ENCODE assay signal across 14 mouse cellular contexts in genomic region chr11:102611317-102611705, GRCm38 (mm10). TPM values are rescaled to one million over a fixed set of nuclear protein-coding genes. Genes with fewer than 3 reads are reported as not detected.
DNase-seq lines count a peak whose midpoint lies in the region; ATAC-seq and TF ChIP-seq lines count a peak whose summit lies in the region.
"Had no signal": no experiment of that assay in that cellular context is flagged by ENCODE, and none has a peak within 500 bp of the region (broad histone marks: within the 10 kb centered on the region; RNA-seq: fewer than 3 reads in every experiment).

No protein-coding gene starts in this region.

- no peak for TF ChIP-seq POLR2A in heart, adult 2 months (IDR thresholded peaks at IDR 0.05; ENCODE audit: insufficient read depth, low read depth, low read length)

- H3K9ac ChIP-seq in heart, embryonic 13.5 days, result peak overlapping the region; percentile 69
- no peak overlapping the region for H3K9ac ChIP-seq in heart, adult 2 months (ENCODE audit: low read depth, low read length)
- H3K9ac ChIP-seq in lung, embryonic 14.5 days, result no peak overlapping the region
- H3K9ac ChIP-seq in embryonic facial prominence, embryonic 14.5 days (ENCODE audit: low read depth, low read length), result peak overlapping the region; percentile 48
- H3K9ac ChIP-seq in limb, embryonic 12.5 days (replicated peaks), result peak overlapping the region; percentile 51
- H3K9ac ChIP-seq: hindbrain, embryonic 15.5 days had no signal

- no peak overlapping the region for H3K4me2 ChIP-seq in heart, embryonic 13.5 days
- H3K4me2 ChIP-seq in lung, embryonic 14.5 days, result no peak overlapping the region
- H3K4me2 ChIP-seq in embryonic facial prominence, embryonic 14.5 days (ENCODE audit: low read depth, low read length), result peak overlapping the region; percentile 35; the same call in 1 of the 2 replicates
- peak overlapping the region; percentile 74 for H3K4me2 ChIP-seq in limb, embryonic 12.5 days
- H3K4me2 ChIP-seq: hindbrain, embryonic 15.5 days had no signal

- TF ChIP-seq CTCF in heart, adult 2 months (IDR thresholded peaks at IDR 0.05), result no peak
- TF ChIP-seq CTCF in lung, embryonic 14.5 days (IDR thresholded peaks at IDR 0.05; ENCODE audit: low read depth), result no peak

- H3K36me3 ChIP-seq in heart, embryonic 13.5 days, result no peaks in the 10 kb centered on the region
- H3K36me3 ChIP-seq in heart, adult 2 months (ENCODE audit: control insufficient read depth, insufficient read depth, low read length), result no peaks in the 10 kb centered on the region
- no peaks in the 10 kb centered on the region for H3K36me3 ChIP-seq in lung, embryonic 14.5 days (ENCODE audit: insufficient read depth)
- peaks cover 4% of the 10 kb centered on the region for H3K36me3 ChIP-seq in embryonic facial prominence, embryonic 14.5 days (ENCODE audit: control insufficient read depth, insufficient read depth, low read length)
- peaks cover 11% of the 10 kb centered on the region; the same call in 1 of the 2 replicates for H3K36me3 ChIP-seq in limb, embryonic 12.5 days
- H3K36me3 ChIP-seq: hindbrain, embryonic 15.5 days had no signal

- WGBS in heart, embryonic 13.5 days, result 25% methylated on average over 6 of the region's 6 CpGs
- WGBS in heart, adult 2 months, result 35% methylated on average over 6 of the region's 6 CpGs
- WGBS in lung, embryonic 14.5 days, result 25% methylated on average over 6 of the region's 6 CpGs
- 13% methylated on average over 6 of the region's 6 CpGs for WGBS in embryonic facial prominence, embryonic 14.5 days
- WGBS in limb, embryonic 12.5 days, result 10% methylated on average over 6 of the region's 6 CpGs

- no peak for DNase-seq in heart, adult 2 months
- no peak for DNase-seq in lung, embryonic 14.5 days
- DNase-seq in lung, postnatal 10 days, result no peak
- DNase-seq in embryonic facial prominence, embryonic 14.5 days (ENCODE audit: low spot score), result no peak
- no peak for DNase-seq in thymus, postnatal 10 days (ENCODE audit: low spot score in 2 of 2)
- DNase-seq: adrenal gland, postnatal 14 days; right cerebral cortex, postnatal 14 days had no signal

- no peaks in the 10 kb centered on the region for H3K9me3 ChIP-seq in heart, embryonic 13.5 days
- H3K9me3 ChIP-seq in lung, embryonic 14.5 days (ENCODE audit: low read depth, low read length), result no peaks in the 10 kb centered on the region
- H3K9me3 ChIP-seq in embryonic facial prominence, embryonic 14.5 days (ENCODE audit: control insufficient read depth, low read length), result no peaks in the 10 kb centered on the region
- no peaks in the 10 kb centered on the region for H3K9me3 ChIP-seq in limb, embryonic 12.5 days
- H3K9me3 ChIP-seq: hindbrain, embryonic 15.5 days had no signal

- intact Hi-C loops in heart, adult 2 months (cut with DNase I), result no loop called here

- no peak for TF ChIP-seq EP300 in heart, adult 2 months (IDR thresholded peaks at IDR 0.05; ENCODE audit: insufficient read depth, low read depth, low read length)

- no peak overlapping the region for H3K4me3 ChIP-seq in heart, embryonic 13.5 days
- H3K4me3 ChIP-seq in heart, adult 2 months, result no peak overlapping the region
- H3K4me3 ChIP-seq in lung, embryonic 14.5 days (ENCODE audit: low read depth, low read length), result no peak overlapping the region
- H3K4me3 ChIP-seq in embryonic facial prominence, embryonic 14.5 days (ENCODE audit: low read depth, low read length), result no peak overlapping the region
- H3K4me3 ChIP-seq in limb, embryonic 12.5 days (replicated peaks), result no peak overlapping the region
- H3K4me3 ChIP-seq: hindbrain, embryonic 15.5 days had no signal

- no peak for ATAC-seq in heart, embryonic 13.5 days (ENCODE audit: extremely low read depth, insufficient number of reproducible peaks, low FRiP score, low TSS enrichment)
- no peak for ATAC-seq in lung, embryonic 14.5 days (ENCODE audit: insufficient read depth)
- no peak for ATAC-seq in embryonic facial prominence, embryonic 14.5 days (ENCODE audit: low read depth)
- ATAC-seq in limb, embryonic 12.5 days (ENCODE audit: insufficient number of reproducible peaks, insufficient read depth, low FRiP score, low TSS enrichment, low read depth), result no peak
- ATAC-seq in frontal cortex, adult (ENCODE audit: low TSS enrichment), result no peak

- no peaks in the 10 kb centered on the region for H3K27me3 ChIP-seq in heart, embryonic 13.5 days (replicated peaks)
- no peaks in the 10 kb centered on the region for H3K27me3 ChIP-seq in heart, adult 2 months (ENCODE audit: control insufficient read depth, insufficient read depth, low read length)
- H3K27me3 ChIP-seq in lung, embryonic 14.5 days (ENCODE audit: insufficient read depth, low read length), result no peaks in the 10 kb centered on the region
- no peaks in the 10 kb centered on the region for H3K27me3 ChIP-seq in embryonic facial prominence, embryonic 14.5 days (replicated peaks; ENCODE audit: control insufficient read depth, insufficient read depth, low read length)
- no peaks in the 10 kb centered on the region for H3K27me3 ChIP-seq in limb, embryonic 12.5 days
- H3K27me3 ChIP-seq: hindbrain, embryonic 15.5 days had no signal

- H3K4me1 ChIP-seq in heart, embryonic 13.5 days, result peaks cover 39% of the 10 kb centered on the region
- no peaks in the 10 kb centered on the region for H3K4me1 ChIP-seq in heart, adult 2 months (ENCODE audit: control insufficient read depth, insufficient read depth, low read length)
- peaks cover 20% of the 10 kb centered on the region for H3K4me1 ChIP-seq in lung, embryonic 14.5 days (ENCODE audit: insufficient read depth)
- H3K4me1 ChIP-seq in embryonic facial prominence, embryonic 14.5 days (ENCODE audit: control insufficient read depth, insufficient read depth, low read length), result peaks cover 38% of the 10 kb centered on the region
- H3K4me1 ChIP-seq in limb, embryonic 12.5 days (replicated peaks), result peaks cover 40% of the 10 kb centered on the region

- no peaks in the 10 kb centered on the region for H3K79me2 ChIP-seq in heart, adult 2 months (replicated peaks; ENCODE audit: control insufficient read depth, insufficient read depth, low read length)

- peak overlapping the region; percentile 70 for H3K27ac ChIP-seq in heart, embryonic 13.5 days (replicated peaks)
- H3K27ac ChIP-seq in heart, adult 2 months, result no peak overlapping the region
- H3K27ac ChIP-seq in lung, embryonic 14.5 days (ENCODE audit: low read depth), result peak overlapping the region; percentile 70; the same call in 1 of the 2 replicates
- H3K27ac ChIP-seq in embryonic facial prominence, embryonic 14.5 days (replicated peaks; ENCODE audit: low read depth, low read length), result peak overlapping the region; percentile 93
- peak overlapping the region; percentile 100 for H3K27ac ChIP-seq in limb, embryonic 12.5 days
- H3K27ac ChIP-seq: hindbrain, embryonic 15.5 days had no signal

RNA-seq across cellular contexts. Expression of gene Fzd2, which starts 7.1 kb away (rescaled TPM):
- polyA plus RNA-seq in heart, embryonic 13.5 days (2015; fragmentation: Nextera tagmentation; extraction: Ambion mirVana), result 19.1 and 22.0 TPM in 2 replicates
- 1 to 10 TPM; 2.6 to 2.8 TPM for total RNA-seq in heart, adult 2 months (2021)
- 7.2 and 10.0 TPM in 2 replicates for polyA plus RNA-seq in heart, adult 2 months (2012; rRNA removed)
- 40.0 and 42.9 TPM in 2 replicates for polyA plus RNA-seq in lung, embryonic 14.5 days (2014; fragmentation: Nextera tagmentation; extraction: Ambion mirVana)
- polyA plus RNA-seq in embryonic facial prominence, embryonic 14.5 days (2014; fragmentation: Nextera tagmentation; extraction: Ambion mirVana), result 41.7 and 48.9 TPM in 2 replicates
- polyA plus RNA-seq in limb, embryonic 12.5 days (2016; fragmentation: Nextera tagmentation; extraction: Ambion mirVana), result 77.9 and 82.7 TPM in 2 replicates

RNA-seq across cellular contexts. Expression of gene Gm11627, which starts 32.0 kb away (rescaled TPM):
- 10.5 and 13.8 TPM in 2 replicates for polyA plus RNA-seq in heart, embryonic 13.5 days (2015; fragmentation: Nextera tagmentation; extraction: Ambion mirVana)
- total RNA-seq in heart, adult 2 months (2021), result 1 to 10 TPM; 1.2 to 1.5 TPM
- 4.0 and 4.9 TPM in 2 replicates for polyA plus RNA-seq in heart, adult 2 months (2012; rRNA removed)
- polyA plus RNA-seq in lung, embryonic 14.5 days (2014; fragmentation: Nextera tagmentation; extraction: Ambion mirVana), result 14.3 and 15.3 TPM in 2 replicates
- 9.5 and 15.7 TPM in 2 replicates for polyA plus RNA-seq in embryonic facial prominence, embryonic 14.5 days (2014; fragmentation: Nextera tagmentation; extraction: Ambion mirVana)
- 5.3 and 7.4 TPM in 2 replicates for polyA plus RNA-seq in limb, embryonic 12.5 days (2016; fragmentation: Nextera tagmentation; extraction: Ambion mirVana)

RNA-seq across cellular contexts. Expression of gene Meioc, which starts 52.2 kb away (rescaled TPM):
- 1.2 and 1.5 TPM in 2 replicates for polyA plus RNA-seq in heart, embryonic 13.5 days (2015; fragmentation: Nextera tagmentation; extraction: Ambion mirVana)
- not detected for total RNA-seq in heart, adult 2 months (2021)
- polyA plus RNA-seq in heart, adult 2 months (2012; rRNA removed), result 0.09 TPM in 1 of 2 replicates, not detected in the other
- polyA plus RNA-seq in lung, embryonic 14.5 days (2014; fragmentation: Nextera tagmentation; extraction: Ambion mirVana), result 0.22 and 0.64 TPM in 2 replicates
- 0.95 and 1.3 TPM in 2 replicates for polyA plus RNA-seq in embryonic facial prominence, embryonic 14.5 days (2014; fragmentation: Nextera tagmentation; extraction: Ambion mirVana)
- 0.98 and 1.3 TPM in 2 replicates for polyA plus RNA-seq in limb, embryonic 12.5 days (2016; fragmentation: Nextera tagmentation; extraction: Ambion mirVana)
- total RNA-seq: adrenal gland, postnatal 14 days; gastrocnemius, adult 8-10 months; layer of hippocampus, adult 18-20 months; left cerebral cortex, postnatal 14 days had no signal

RNA-seq across cellular contexts. Expression of gene Gpatch8, which starts 55.1 kb away (rescaled TPM):
- polyA plus RNA-seq in heart, embryonic 13.5 days (2015; fragmentation: Nextera tagmentation; extraction: Ambion mirVana), result 36.1 and 39.0 TPM in 2 replicates
- 10 to 100 TPM; 14.8 to 18.0 TPM for total RNA-seq in heart, adult 2 months (2021)
- 11.7 and 16.8 TPM in 2 replicates for polyA plus RNA-seq in heart, adult 2 months (2012; rRNA removed)
- 47.0 and 49.4 TPM in 2 replicates for polyA plus RNA-seq in lung, embryonic 14.5 days (2014; fragmentation: Nextera tagmentation; extraction: Ambion mirVana)
- polyA plus RNA-seq in embryonic facial prominence, embryonic 14.5 days (2014; fragmentation: Nextera tagmentation; extraction: Ambion mirVana), result 36.1 and 41.2 TPM in 2 replicates
- 66.5 and 77.6 TPM in 2 replicates for polyA plus RNA-seq in limb, embryonic 12.5 days (2016; fragmentation: Nextera tagmentation; extraction: Ambion mirVana)

Comparison
In these comparisons a context has a peak if more than half of its experiments do, and no peak if none do; other contexts are left out.
1. H3K9ac ChIP-seq: peak in heart, embryonic 13.5 days (single experiment), embryonic facial prominence, embryonic 14.5 days (single experiment) and limb, embryonic 12.5 days (single experiment); none in heart, adult 2 months (single experiment) and lung, embryonic 14.5 days (single experiment).
2. H3K4me2 ChIP-seq: peak in embryonic facial prominence, embryonic 14.5 days (single experiment) and limb, embryonic 12.5 days (single experiment); none in heart, embryonic 13.5 days (single experiment) and lung, embryonic 14.5 days (single experiment).